Mouse (Mus musculus): ENCODE measurements around the gene Tas2r106. TPM values are rescaled to one million over a fixed set of nuclear protein-coding genes. Genes with fewer than 3 reads are reported as not detected.

Gene Tas2r106
- not detected in 2 replicates for polyA plus RNA-seq (2012; rRNA removed)

- DNase-seq (ENCODE audit: low spot score): no peak
Measured at GRCm38 (mm10) chr6:131678786-131679185, at the start of gene Tas2r106. Gene Tas2r106, minus strand, starts transcription at chr6:131678886.

GRCm38 (mm10) chr6:131712803-131713202 is 34.1 kb upstream of the Tas2r106 start:
- DNase-seq (ENCODE audit: low spot score): no peak

GRCm38 (mm10) chr6:131689963-131690362 is 11.3 kb upstream of the Tas2r106 start, which contains the start of gene Tas2r114:
Gene Tas2r114, minus strand, starts transcription at chr6:131690063.
- no peak for DNase-seq (ENCODE audit: low spot score)

- DNase-seq (ENCODE audit: low spot score): no peak
Measured at GRCm38 (mm10) chr6:131687395-131687794, 8.7 kb upstream of the Tas2r106 start, which contains the start of gene Tas2r105. Gene Tas2r105, minus strand, starts transcription at chr6:131687495.

- no peak for DNase-seq (ENCODE audit: low spot score)
Measured at GRCm38 (mm10) chr6:131685644-131686043, 7.0 kb upstream of the Tas2r106 start, which contains the start of gene Tas2r104. Gene Tas2r104, minus strand, starts transcription at chr6:131685744.

GRCm38 (mm10) chr6:131660049-131660448 is 18.6 kb downstream of the Tas2r106 start, which contains the start of gene Tas2r107:
Gene Tas2r107, minus strand, starts transcription at chr6:131660149.
- DNase-seq (ENCODE audit: low spot score): no peak

- no peak for DNase-seq (ENCODE audit: low spot score)
Measured at GRCm38 (mm10) chr6:131630812-131631211, 47.9 kb downstream of the Tas2r106 start, which contains the start of gene Tas2r130. Gene Tas2r130, minus strand, starts transcription at chr6:131630912.

Other genes starting within 250 kb of the Tas2r106 start
- not detected in 2 replicates for gene 5430401F13Rik, start 192.5 kb downstream of the Tas2r106 start, polyA plus RNA-seq (2012; rRNA removed)
- gene Gm6619, start 192.5 kb downstream of the Tas2r106 start, polyA plus RNA-seq (2012; rRNA removed): not detected in 2 replicates
- not detected in 2 replicates for gene Tas2r130, start 48.0 kb downstream of the Tas2r106 start, polyA plus RNA-seq (2012; rRNA removed)
- not detected in 2 replicates for gene Tas2r107, start 18.7 kb downstream of the Tas2r106 start, polyA plus RNA-seq (2012; rRNA removed)
- gene Tas2r104, start 6.9 kb upstream of the Tas2r106 start, polyA plus RNA-seq (2012; rRNA removed): not detected in 2 replicates
- not detected in 2 replicates for gene Tas2r105, start 8.6 kb upstream of the Tas2r106 start, polyA plus RNA-seq (2012; rRNA removed)
- gene Tas2r114, start 11.2 kb upstream of the Tas2r106 start, polyA plus RNA-seq (2012; rRNA removed): not detected in 2 replicates

Data from urinary bladder, adult 2 months (tissue).